Mouse (Mus musculus) neural tube, embryonic 13.5 days (tissue): Measurements from ENCODE around the gene Slco4c1. TPM values are rescaled to one million over a fixed set of nuclear protein-coding genes. Genes with fewer than 3 reads are reported as not detected.
A peak's percentile ranks its signal among the peaks of the same experiment; 100 is the strongest.

Source experiments
- ATAC-seq: fragments of 200-750 bp; cut with Nextera tagmentation; 2 replicates; pipeline ENCODE4 v1.8.0; 2017; ENCODE audit warnings: low read depth, mild to moderate bottlenecking, moderate TSS enrichment, moderate library complexity
- H3K27ac ChIP-seq: fragments of 300-500 bp; sonication (generic); replicated peaks from 2 replicates; pipeline ENCODE4 v1.5.1; 2015; ENCODE audit warnings: moderate library complexity, mild to moderate bottlenecking, inconsistent platforms
- H3K27me3 ChIP-seq: fragments of 300-500 bp; sonication (generic); 2 replicates; pipeline ENCODE4 v1.6.1; 2015; ENCODE audit warnings: mild to moderate bottlenecking, inconsistent platforms
- H3K36me3 ChIP-seq: fragments of 300-500 bp; sonication (generic); 2 replicates; pipeline ENCODE4 v1.6.1; 2015; ENCODE audit warnings: mild to moderate bottlenecking, inconsistent platforms
- H3K4me1 ChIP-seq: fragments of 300-500 bp; sonication (generic); replicated peaks from 2 replicates; pipeline ENCODE4 v1.6.1; 2015; ENCODE audit warnings: inconsistent platforms
- H3K4me2 ChIP-seq: fragments of 300-500 bp; sonication (generic); 2 replicates; pipeline ENCODE4 v1.6.1; 2015; ENCODE audit warnings: inconsistent platforms, mild to moderate bottlenecking, moderate library complexity
- H3K4me3 ChIP-seq: fragments of 300-500 bp; sonication (generic); 2 replicates; pipeline ENCODE4 v1.5.1; 2015; ENCODE audit warnings: mild to moderate bottlenecking, inconsistent platforms
- H3K9ac ChIP-seq: fragments of 300-500 bp; sonication (generic); 2 replicates; pipeline ENCODE4 v1.6.1; 2015; ENCODE audit warnings: moderate library complexity, mild to moderate bottlenecking, inconsistent platforms
- H3K9me3 ChIP-seq: fragments of 300-500 bp; sonication (generic); 2 replicates; pipeline ENCODE4 v1.6.1; 2016; ENCODE audit warnings: inconsistent platforms
- WGBS: fragments of 180-500 bp; shearing (Covaris S2); methylation state at CpG from one replicate; pipeline ENCODE4 v1.1.7; 2015; 5-methylcytosine and 5-hydroxymethylcytosine counted together
- polyA plus RNA-seq: library from polyadenylated mRNA; unstranded; fragments of >200 nt; fragmentation: Nextera tagmentation; extraction: Ambion mirVana; gene quantifications from 2 replicates; pipeline ENCODE4 v1.2.1, GENCODE M21; 2015

Gene Slco4c1
- 0.13 and 0.34 TPM in 2 replicates for polyA plus RNA-seq

- 2% methylated on average over 40 of the region's 40 CpGs for WGBS
Observed at GRCm38 (mm10) chr1:96871528-96872360, at the start of gene Slco4c1. Gene Slco4c1, minus strand, starts transcription at chr1:96872171.

GRCm38 (mm10) chr1:96917333-96917732 is 45.4 kb upstream of the Slco4c1 start:
- H3K9ac ChIP-seq = no peak overlapping the region

More at GRCm38 (mm10) chr1:96871528-96872360, at the start of gene Slco4c1:
- Histone ChIP-seq H3K27ac (no peak within 1 kb of the TSS), H3K4me3 (peak within 1 kb of the TSS; percentile 58), H3K9ac (peak within 1 kb of the TSS; percentile 71), H3K36me3 (no peaks in the 10 kb centered on the region), H3K27me3 (peaks cover 15% of the 10 kb centered on the region), H3K4me1 (peaks cover 9% of the 10 kb centered on the region; the same call in 1 of the 2 replicates), H3K9me3 (no peaks in the 10 kb centered on the region), H3K4me2 (peak within 1 kb of the TSS; percentile 94)
- peak; percentile 92 for ATAC-seq

GRCm38 (mm10) chr1:96883788-96884187 is 11.8 kb upstream of the Slco4c1 start:
- H3K27ac ChIP-seq = no peak overlapping the region
- H3K9me3 ChIP-seq = no peaks in the 10 kb centered on the region
- H3K36me3 ChIP-seq = no peaks in the 10 kb centered on the region
- no peak overlapping the region for H3K4me3 ChIP-seq
- H3K9ac ChIP-seq = no peak overlapping the region
- H3K4me2 ChIP-seq = no peak overlapping the region
- no peaks in the 10 kb centered on the region for H3K4me1 ChIP-seq
- H3K27me3 ChIP-seq = no peaks in the 10 kb centered on the region
- ATAC-seq = no peak

More at GRCm38 (mm10) chr1:96917333-96917732, 45.4 kb upstream of the Slco4c1 start:
- no peak overlapping the region for H3K27ac ChIP-seq
- no peaks in the 10 kb centered on the region for H3K36me3 ChIP-seq
- H3K9me3 ChIP-seq = no peaks in the 10 kb centered on the region
- H3K27me3 ChIP-seq = no peaks in the 10 kb centered on the region
- no peak overlapping the region for H3K4me3 ChIP-seq
- H3K4me1 ChIP-seq = no peaks in the 10 kb centered on the region
- no peak for ATAC-seq
- no peak overlapping the region for H3K4me2 ChIP-seq

DNA sequence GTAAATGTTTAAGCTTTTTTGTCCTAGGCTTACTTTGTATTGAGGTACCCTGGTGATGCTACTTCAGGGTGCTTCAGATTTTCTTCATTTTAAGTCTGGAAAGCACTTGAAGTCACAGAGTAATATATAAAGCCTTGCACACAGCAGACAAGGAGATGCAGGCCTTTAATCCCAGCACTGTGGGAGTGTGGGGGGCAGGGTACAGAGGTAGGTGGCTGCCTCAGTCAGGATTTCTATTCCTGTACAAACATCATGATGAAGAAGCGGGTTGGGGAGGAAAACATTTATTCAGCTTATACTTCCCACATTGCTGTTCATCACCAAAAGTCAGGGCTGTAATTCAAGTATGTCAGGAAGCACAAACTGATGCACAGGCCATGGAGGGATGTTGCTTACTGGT is 6.6 kb upstream of the Slco4c1 start:
- no peak for ATAC-seq
- H3K27me3 ChIP-seq = no peaks in the 10 kb centered on the region
- no peak overlapping the region for H3K4me3 ChIP-seq
- H3K36me3 ChIP-seq = no peaks in the 10 kb centered on the region
- H3K4me1 ChIP-seq = no peaks in the 10 kb centered on the region
- no peaks in the 10 kb centered on the region for H3K9me3 ChIP-seq
- WGBS = 94% methylated on average over 1 of the region's 1 CpGs
- no peak overlapping the region for H3K4me2 ChIP-seq
- H3K27ac ChIP-seq = no peak overlapping the region
- H3K9ac ChIP-seq = no peak overlapping the region

GRCm38 (mm10) chr1:96876076-96876475 is 4.1 kb upstream of the Slco4c1 start:
- Histone ChIP-seq H3K9ac (no peak overlapping the region), H3K4me1 (peaks cover 9% of the 10 kb centered on the region; the same call in 1 of the 2 replicates), H3K27ac (no peak overlapping the region), H3K27me3 (peaks cover 8% of the 10 kb centered on the region; the same call in 1 of the 2 replicates), H3K4me2 (no peak overlapping the region), H3K9me3 (no peaks in the 10 kb centered on the region), H3K4me3 (no peak overlapping the region), H3K36me3 (no peaks in the 10 kb centered on the region)
- WGBS = 67% methylated on average over 1 of the region's 1 CpGs
- ATAC-seq = no peak

DNA sequence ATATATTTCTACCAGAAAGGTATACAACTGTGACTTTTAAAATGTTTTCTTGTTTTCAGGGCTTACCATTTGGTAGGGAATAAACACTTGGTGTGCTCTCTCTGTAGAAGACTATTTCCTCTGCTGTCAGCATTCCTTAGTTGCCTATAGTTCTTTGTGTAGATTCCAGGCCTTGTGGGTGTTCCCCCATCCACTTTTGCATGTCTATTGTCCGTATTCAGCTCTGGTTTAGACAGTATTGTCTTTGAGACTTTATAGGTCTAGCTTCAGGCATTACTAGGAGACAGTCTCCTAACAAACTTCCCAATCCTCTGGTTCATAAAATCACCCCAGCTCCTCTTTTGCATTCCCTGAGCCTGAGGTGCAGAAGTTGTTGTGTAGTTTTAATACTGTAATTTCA is 2.7 kb upstream of the Slco4c1 start:
- no peak for ATAC-seq
- Histone ChIP-seq H3K27me3 (peaks cover 15% of the 10 kb centered on the region), H3K4me3 (no peak overlapping the region), H3K27ac (no peak overlapping the region), H3K4me2 (no peak overlapping the region), H3K36me3 (no peaks in the 10 kb centered on the region), H3K9ac (no peak overlapping the region), H3K9me3 (no peaks in the 10 kb centered on the region), H3K4me1 (peaks cover 9% of the 10 kb centered on the region; the same call in 1 of the 2 replicates)
- 26% methylated on average over 1 of the region's 1 CpGs for WGBS

GRCm38 (mm10) chr1:96872361-96872693 is 356 bp upstream of the Slco4c1 start:
- Histone ChIP-seq H3K27me3 (peaks cover 15% of the 10 kb centered on the region), H3K36me3 (no peaks in the 10 kb centered on the region), H3K4me2 (peak overlapping the region; percentile 94), H3K9ac (peak overlapping the region; percentile 71), H3K4me1 (peaks cover 9% of the 10 kb centered on the region; the same call in 1 of the 2 replicates), H3K27ac (no peak overlapping the region), H3K4me3 (peak overlapping the region; percentile 58), H3K9me3 (no peaks in the 10 kb centered on the region)
- ATAC-seq = no peak
- 4% methylated on average over 10 of the region's 10 CpGs for WGBS

DNA sequence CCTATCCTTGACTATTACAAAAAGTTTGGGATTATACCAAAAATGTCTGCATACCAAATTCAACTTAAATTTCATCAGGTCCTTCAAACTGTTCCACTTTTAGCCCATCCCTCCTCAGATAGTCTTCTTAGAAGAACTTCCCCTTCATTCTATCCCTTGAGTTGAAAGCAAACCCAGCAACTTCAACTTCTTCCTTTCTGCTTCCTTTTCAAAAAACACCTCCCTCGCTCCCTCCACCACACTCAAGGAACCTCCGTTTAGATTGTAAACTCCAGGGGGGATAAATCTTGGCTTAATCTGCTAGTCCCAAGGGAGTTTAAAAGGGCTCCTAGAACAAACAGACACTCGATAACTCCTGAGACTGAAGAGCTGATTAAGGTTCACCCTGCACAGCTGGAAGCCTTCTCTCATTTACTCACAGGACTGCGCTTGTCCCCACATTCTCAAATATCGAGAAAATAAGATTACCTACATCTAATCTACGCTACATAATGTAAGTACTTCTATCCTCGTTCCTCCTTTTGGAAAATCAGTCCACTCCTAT is 1.1 kb downstream of the Slco4c1 start:
- no peaks in the 10 kb centered on the region for H3K36me3 ChIP-seq
- no peak overlapping the region for H3K9ac ChIP-seq
- no peaks in the 10 kb centered on the region for H3K9me3 ChIP-seq
- H3K4me3 ChIP-seq = peak overlapping the region; percentile 58; the same call in 1 of the 2 replicates
- H3K27ac ChIP-seq = no peak overlapping the region
- H3K27me3 ChIP-seq = peaks cover 15% of the 10 kb centered on the region
- ATAC-seq = no peak
- 15% methylated on average over 7 of the region's 7 CpGs for WGBS
- H3K4me1 ChIP-seq = peaks cover 9% of the 10 kb centered on the region; the same call in 1 of the 2 replicates
- H3K4me2 ChIP-seq = peak overlapping the region; percentile 94

DNA sequence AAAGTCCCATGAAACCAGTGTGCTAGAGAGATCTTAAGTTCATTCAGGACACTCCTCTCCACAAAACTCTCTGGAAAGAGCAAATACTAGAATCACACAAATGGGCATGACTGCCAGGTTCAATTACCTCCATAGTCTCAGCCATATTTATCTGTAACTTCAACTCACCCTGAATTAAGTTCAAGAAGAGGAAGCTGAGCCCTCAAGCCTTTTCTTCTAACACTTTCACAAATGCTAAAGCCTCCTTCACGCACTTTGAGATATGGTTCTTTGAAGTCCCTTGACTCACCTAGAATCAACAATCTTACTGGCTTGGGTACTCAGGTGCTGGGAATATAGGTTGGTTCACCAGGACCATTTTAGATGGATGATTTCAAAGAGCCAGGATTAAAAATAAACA is 3.2 kb downstream of the Slco4c1 start:
- H3K4me2 ChIP-seq = no peak overlapping the region
- 94% methylated on average over 1 of the region's 1 CpGs for WGBS

GRCm38 (mm10) chr1:96866002-96866401 is 6.0 kb downstream of the Slco4c1 start:
- Histone ChIP-seq H3K4me1 (no peaks in the 10 kb centered on the region), H3K9ac (no peak overlapping the region), H3K27ac (no peak overlapping the region), H3K27me3 (peaks cover 7% of the 10 kb centered on the region), H3K9me3 (no peaks in the 10 kb centered on the region), H3K4me3 (no peak overlapping the region), H3K36me3 (no peaks in the 10 kb centered on the region), H3K4me2 (no peak overlapping the region)
- ATAC-seq = no peak
- 96% methylated on average over 4 of the region's 4 CpGs for WGBS

More for the DNA sequence above, 3.2 kb downstream of the Slco4c1 start:
- no peak overlapping the region for H3K27ac ChIP-seq
- no peaks in the 10 kb centered on the region for H3K36me3 ChIP-seq
- H3K9me3 ChIP-seq = no peaks in the 10 kb centered on the region
- H3K9ac ChIP-seq = no peak overlapping the region
- H3K27me3 ChIP-seq = peaks cover 15% of the 10 kb centered on the region
- no peak overlapping the region for H3K4me3 ChIP-seq
- peaks cover 9% of the 10 kb centered on the region; the same call in 1 of the 2 replicates for H3K4me1 ChIP-seq
- ATAC-seq = no peak

DNA sequence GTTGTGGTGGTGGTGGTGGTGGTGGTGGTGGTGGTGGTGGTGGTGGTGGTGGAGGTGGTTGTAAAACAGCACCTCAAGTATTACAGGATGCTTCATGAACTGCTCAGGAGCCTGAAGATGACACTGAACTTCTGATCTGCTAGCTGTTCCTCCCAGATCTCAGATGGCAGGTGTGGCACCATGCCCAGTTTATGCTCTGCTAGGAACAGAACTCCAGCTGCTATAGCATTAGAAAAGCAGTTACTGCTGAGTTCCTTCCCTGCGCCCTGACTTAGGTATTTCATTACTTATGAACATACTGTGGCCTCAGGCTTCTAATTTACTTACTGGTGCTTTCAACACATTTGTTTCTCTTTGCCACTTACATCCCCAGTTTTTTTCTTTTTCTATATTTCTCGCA is 7.9 kb downstream of the Slco4c1 start:
- no peak overlapping the region for H3K27ac ChIP-seq
- no peaks in the 10 kb centered on the region for H3K4me1 ChIP-seq
- H3K9me3 ChIP-seq = no peaks in the 10 kb centered on the region
- no peak for ATAC-seq
- H3K27me3 ChIP-seq = no peaks in the 10 kb centered on the region
- no peak overlapping the region for H3K9ac ChIP-seq
- 75% methylated on average over 2 of the region's 2 CpGs for WGBS
- no peaks in the 10 kb centered on the region for H3K36me3 ChIP-seq
- H3K4me3 ChIP-seq = no peak overlapping the region
- no peak overlapping the region for H3K4me2 ChIP-seq

DNA sequence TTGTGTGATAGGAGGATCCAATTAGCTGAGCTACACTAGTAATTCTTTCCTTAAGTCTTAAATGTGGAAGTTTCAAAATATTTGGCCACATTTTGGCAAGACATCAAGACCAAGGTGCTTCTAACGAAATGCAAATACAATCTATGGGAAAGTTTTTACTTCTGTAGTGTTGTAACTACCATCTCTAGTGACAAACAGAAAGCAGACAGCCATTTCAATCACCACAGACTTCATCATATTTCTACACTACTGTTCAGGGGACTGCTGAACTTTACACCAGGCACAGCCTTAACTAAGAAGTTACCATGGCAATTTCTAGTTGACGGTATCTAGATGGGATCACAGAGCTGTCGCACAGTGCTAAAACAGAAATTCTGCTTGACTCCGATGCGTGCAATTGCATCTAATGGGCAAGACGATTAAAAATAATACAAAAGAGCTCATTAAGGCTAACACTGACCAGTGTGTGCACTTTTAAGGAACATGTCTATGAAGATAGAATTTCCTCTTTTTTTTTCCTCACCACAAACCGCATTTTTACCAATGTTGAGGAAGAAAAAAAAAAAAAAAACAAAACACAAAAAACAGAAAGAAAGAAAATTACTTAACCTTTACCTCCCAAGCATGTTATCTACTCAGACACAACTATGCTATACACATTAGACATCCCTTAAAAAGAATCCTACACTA is 11.8 kb downstream of the Slco4c1 start:
- Histone ChIP-seq H3K4me3 (no peak overlapping the region), H3K36me3 (no peaks in the 10 kb centered on the region), H3K9me3 (no peaks in the 10 kb centered on the region), H3K4me1 (no peaks in the 10 kb centered on the region), H3K4me2 (no peak overlapping the region), H3K27ac (no peak overlapping the region), H3K9ac (no peak overlapping the region), H3K27me3 (no peaks in the 10 kb centered on the region)
- ATAC-seq = no peak
- 95% methylated on average over 7 of the region's 7 CpGs for WGBS
